Mouse (Mus musculus): ENCODE measurements around the gene Myh7.
"Not testable (repeated sequence)": the region's sequence is repeated elsewhere in the genome, so short reads cannot be mapped to it uniquely, and the experiment has no call there.

Myh7 gene

DNA sequence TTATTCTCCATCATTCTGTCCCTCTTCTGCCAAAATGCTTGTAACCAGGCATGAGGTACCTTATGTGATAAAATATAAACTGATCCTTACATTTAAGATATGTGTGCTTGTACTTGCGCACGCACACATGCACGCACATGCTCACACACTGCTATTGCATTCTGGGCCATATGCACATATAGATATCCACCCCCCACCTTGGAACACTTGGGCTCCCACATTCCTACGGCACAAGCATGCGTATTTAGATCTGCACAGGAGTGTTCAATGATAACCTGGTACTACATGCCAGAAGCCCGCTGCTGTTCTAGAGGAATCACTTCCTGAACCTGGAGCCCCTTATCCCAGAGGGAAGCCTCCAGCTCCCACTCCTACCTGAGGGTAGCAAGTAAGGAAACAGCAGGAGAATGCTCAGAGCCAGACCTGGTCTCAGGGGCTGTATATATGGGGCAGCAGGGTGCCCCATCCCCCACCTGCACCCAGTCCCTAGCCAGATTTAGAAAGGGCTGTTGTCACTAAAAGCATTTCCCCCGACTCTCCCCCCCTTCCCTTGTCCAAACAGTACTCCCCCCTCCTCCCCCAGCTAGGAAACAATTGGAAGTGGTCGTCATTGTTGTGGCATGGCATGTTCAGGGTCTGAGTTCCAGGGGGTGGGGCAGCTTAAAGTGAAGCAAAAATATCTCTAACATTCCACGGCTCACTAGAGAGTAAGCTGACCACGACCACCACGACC is at the start of gene Myh7:
Myh7 (minus strand) TSS at position 491 of the 733 bp plus-strand sequence.
- DNase-seq (ENCODE audit: low read depth, low spot score): no peak

DNA sequence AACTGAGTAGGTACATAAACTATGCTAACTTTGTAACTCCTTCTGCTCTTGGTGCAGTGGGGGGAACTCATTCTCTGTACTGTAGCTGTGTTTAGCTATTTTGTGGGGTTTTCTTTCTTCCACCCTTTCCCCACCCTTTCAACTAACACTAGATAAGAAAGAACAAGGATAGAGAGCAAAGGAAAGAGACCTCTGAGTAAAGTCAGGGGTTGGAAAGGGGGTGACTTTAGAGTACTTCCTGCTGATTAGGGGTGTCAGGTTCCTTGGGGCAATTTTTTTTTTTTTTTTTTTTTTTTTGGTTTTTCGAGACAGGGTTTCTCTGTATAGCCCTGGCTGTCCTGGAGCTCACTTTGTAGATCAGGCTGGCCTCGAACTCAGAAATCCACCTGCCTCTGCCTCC is 49.3 kb upstream of the Myh7 start:
- DNase-seq (ENCODE audit: low read depth, low spot score): not testable (repeated sequence)

DNA sequence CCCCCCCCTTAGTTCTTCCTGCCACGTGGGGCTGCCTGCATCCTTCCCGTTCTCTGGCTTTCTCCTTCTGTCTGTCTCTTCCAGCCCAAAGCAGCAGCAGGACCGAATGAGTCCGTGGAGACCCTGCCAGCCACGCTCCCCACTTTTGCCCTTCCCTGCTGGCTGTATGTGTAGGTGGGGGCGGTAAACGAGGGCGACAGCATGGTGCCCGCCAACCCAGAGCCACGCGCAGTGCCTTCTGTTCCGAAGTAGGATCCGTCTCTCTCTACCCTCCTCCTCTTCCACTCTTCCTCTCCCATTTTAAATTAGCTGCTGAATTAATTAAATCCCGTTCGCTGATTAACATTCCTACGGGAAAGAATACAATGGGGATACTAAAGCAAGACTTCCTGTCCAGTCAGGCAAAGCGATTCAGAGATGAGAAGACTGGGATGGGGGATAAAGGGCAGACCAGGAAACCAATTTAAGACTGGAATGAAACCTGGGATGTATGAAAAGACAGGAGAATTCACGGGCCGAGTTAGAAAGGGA is 38.3 kb upstream of the Myh7 start:
- DNase-seq (ENCODE audit: low read depth, low spot score): no peak

DNA sequence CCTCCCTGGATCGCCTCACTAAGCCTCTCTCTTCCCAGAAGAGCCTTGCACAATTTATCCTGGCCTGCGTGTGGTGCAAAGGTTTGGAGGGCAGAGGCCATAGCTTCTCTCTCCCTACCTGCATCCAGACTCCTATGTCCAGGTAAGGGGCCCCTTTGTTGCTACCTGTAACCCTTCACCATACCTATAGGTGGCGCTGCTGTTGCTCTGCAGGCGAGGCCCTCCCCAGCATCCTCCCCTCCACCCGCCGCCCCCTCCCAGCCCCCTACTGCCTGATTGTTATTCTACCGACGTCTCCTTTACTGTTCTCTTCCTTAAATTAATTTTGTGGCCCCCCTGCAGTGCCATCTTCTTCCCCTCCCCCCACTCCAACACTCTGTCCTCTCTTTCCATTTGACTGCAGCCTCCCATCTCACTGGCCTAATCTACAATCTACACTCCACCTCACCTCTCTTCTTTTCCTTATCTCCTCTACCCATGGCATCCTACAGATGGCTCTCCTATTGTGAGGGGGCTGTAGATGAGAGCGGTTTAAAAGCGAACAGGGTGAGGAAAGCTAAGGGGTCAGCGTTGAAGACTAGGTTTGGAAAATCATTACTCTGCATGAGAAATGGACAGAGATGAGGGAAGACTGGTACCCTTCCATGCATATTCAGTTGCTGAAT is 34.7 kb upstream of the Myh7 start:
- no peak for DNase-seq (ENCODE audit: low read depth, low spot score)

DNA sequence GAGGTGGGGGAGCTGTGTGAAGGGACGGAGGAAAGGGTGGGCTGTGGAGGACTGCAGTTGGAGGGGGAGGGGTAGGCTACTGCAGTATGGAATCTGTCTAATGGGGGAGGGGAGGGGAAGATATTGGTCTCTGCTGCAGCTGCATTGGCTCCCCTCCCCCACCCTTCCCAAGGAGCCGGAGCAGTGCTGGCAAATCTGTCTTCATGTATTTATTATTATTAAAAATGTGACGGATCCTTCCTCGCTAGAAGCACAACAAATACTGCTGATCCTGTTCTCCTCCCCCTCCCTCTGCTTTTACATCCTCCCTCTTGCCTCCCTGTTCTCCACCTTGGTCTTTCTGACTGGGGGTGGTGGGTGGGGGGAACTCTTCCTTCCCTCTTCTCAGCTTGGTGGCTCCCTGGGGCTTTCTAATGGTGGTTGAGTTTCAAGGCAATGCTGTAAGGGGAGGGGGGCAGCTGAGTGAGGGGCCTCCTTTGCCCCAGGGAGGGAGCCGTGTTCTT is 34.0 kb upstream of the Myh7 start:
- no peak for DNase-seq (ENCODE audit: low read depth, low spot score)

DNA sequence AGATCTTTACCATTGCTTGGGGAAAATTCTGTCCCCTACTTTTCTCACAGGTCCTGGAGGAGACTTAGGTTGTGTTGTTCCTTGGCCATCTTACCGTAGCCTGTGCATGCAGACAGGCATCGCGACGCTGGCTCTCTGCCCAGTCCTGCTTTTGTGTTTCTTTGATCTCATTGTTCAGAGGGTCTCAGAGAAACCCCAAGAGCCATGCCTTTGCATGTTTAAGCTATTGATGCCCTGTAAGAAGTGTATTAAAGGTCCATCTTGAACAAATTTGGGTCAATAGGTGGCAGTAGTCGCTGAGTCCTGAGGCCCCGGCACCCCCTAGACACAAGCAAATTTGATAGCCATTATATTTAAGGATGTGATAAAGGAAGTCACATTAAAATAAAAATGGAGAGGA is 33.2 kb upstream of the Myh7 start:
- no peak for DNase-seq (ENCODE audit: low read depth, low spot score)

DNA sequence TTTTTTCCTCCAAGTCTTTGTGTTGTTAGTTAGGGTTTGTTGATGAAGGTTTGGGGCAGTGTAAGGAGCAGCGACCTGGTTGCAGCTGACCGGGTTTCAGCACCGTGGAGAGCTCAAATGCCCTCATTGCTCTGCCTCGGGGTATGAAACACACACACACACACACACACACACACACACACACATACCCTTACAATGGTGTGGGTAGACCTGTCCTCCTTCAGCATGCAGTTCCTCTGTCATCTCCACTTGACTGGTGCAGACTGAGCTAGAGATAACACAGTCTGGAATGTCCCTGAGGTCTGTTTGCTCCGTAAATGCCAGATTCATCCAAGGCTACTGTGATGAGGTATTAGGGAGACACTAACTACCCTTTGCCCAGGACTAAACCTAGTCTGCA is 32.8 kb upstream of the Myh7 start:
- no peak for DNase-seq (ENCODE audit: low read depth, low spot score)

DNA sequence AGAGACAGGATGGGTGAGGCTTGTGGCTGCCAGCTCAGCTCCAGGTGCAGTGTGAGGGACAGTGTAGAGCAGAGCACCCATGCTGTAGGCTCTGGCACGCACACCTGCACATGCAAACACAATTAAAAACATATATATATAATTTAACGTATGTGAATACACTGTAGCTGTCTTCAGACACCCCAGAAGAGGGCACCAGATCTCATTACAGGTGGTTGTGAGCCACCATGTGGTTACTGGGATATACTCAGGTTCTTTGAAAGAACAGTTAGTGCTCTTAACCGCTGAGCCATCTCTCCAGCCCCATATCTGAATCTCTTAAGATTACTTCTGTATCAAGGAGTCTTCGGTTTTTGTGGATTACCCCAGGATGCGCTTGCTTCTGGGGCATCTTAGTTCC is 31.1 kb upstream of the Myh7 start:
- no peak for DNase-seq (ENCODE audit: low read depth, low spot score)

DNA sequence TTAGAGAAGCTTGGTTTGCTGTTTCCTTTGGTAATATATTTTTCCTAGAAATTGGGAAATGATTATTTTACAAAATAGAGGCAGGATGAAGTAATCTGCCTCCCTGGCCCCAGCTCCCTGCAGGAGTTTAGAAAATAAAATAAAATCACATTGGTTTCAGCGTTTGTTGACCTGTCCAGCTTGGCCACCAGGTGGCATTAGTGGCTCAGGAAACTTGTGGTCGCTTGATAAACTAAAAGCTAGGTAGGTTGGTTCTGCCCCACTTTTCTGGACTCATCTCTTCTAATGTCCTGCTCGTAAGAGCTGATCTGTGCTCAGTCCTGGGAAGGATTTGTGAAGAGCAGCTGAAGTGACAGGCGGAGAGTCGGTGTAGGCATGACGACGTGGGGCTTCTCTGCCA is 29.8 kb upstream of the Myh7 start:
- no peak for DNase-seq (ENCODE audit: low read depth, low spot score)

DNA sequence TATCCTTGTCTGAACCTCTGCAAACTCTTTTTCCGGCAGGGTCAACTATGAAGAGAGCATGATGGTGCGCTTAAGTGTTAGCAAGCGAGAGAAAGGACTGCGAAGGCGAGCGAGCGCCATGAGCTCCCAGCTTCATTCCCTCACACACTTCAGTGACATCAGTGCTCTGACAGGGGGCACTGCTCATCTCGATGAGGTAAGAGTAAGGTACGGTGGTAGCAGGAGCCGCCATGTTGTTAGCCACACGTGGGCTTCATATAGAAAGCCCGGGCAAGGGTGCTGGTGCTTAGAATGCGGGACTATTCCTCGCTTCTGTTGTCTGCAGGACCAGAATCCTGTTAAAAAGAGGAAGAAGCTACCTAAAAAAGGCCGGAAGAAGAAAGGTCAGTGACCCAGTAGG is 28.6 kb upstream of the Myh7 start:
- DNase-seq (ENCODE audit: low read depth, low spot score): no peak

DNA sequence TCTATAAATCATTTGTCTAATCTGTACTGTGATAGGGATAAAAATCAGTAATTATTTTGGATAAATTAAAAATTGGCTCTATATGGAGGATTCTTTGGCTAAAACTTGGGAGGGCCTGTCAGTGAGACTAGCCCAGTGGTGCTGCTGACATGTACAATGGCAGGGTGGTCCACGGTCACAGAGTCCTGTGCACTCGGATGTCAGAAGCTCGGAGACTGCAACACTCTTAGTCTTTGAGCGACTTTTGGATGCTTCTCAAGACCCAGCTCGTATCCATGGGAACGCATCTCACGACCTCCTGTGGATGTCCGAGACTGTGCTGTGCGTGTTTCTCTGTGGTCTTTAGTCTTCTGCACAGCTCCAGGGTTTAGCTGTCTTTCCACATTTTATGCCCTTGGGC is 26.0 kb upstream of the Myh7 start:
- no peak for DNase-seq (ENCODE audit: low read depth, low spot score)

DNA sequence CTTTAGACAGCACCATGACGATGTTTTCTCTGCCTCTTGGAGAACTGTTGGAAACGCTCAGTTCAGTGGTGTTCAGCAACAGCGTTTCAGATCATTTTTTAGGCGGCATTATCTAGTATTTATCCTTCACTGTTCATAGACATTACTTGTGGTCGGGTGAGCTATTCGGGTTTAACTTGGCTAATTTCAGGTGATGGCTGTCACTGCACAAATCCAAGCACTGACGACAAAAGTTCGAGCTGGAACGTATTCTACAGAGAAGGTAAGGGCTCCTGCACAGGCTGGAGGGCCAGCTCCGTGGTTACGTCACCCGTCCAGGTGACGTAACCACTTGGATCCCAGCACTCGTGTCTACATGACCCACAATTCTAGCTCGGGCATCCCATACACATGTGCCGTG is 22.4 kb upstream of the Myh7 start:
- no peak for DNase-seq (ENCODE audit: low read depth, low spot score)

DNA sequence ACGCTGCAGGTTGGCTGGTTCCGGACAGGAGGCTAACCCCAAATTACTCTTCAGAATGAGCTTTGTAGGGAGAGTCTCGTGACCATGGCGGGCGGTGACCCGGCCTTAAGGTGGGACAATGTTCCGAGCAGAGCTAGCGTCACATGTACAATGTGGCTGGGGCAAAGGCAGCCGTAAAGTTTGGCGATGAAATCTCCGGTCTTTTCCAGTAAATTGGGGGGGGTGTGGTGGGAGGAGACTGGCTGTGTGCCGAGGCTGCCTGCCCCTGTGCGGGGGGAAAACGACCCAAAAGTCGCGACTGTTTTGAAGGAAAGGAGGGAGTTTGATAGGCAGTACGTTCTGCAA is 21.3 kb upstream of the Myh7 start:
- DNase-seq (ENCODE audit: low read depth, low spot score): no peak

DNA sequence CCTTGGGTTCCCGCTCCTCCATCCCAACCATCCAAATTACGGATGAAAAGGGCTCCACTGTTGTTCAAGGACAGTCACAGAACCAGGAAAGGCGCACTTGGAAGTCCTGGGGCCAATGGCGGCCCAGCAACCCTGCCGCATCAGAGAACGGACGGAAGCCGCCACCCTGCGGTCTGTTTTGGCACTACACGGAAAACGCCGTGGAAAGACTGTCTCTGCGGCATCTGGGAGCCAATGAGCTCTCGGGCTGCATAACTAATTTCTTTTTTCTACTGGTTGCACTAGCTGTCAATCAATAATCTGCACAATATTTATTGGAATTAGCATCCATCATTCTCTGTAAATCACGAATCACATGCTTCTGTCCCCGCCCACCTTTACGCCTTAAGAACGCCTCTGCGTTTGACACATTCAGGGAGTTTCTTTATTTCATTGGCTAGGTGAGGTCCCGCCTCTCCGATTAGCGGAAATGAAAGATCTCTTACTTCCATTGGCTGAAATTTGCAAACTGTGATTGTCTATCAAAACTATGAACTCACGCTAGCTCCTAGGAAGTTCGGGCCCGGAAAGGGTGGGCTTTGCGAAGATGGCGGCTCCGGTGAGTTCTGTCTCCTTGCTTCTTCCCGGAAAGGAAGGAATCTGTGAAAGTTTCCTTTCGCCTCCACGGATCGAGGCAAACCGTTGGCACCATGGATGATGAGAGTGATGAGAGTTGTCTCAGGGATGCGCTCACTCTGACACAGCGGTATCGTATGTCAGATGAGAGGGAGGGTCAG is 20.8 kb upstream of the Myh7 start, which contains the start of gene Ngdn:
Ngdn (plus strand) TSS at position 464 of the 776 bp plus-strand sequence.
- peak; percentile 99 for DNase-seq (ENCODE audit: low read depth, low spot score)

DNA sequence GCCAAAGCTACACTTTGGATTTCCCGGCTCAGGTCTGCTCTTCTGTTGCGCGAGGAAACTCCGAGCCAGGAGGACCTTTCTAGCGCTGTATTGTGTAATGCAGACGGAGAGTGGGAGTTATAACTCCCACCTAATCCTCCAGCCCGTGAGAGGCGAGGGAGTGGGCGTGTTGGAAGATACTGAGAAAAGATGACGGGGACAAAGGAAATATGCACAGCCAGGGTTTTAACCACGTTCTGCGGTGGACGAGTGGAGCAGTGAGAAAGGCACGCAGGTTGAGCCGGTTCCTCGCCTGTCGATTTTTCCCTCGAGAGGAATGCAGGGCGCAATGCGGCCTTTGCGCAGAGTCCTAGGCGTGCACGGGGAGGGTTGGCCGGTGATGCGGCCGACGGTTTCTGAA is 20.2 kb upstream of the Myh7 start:
- DNase-seq (ENCODE audit: low read depth, low spot score): peak; percentile 34

DNA sequence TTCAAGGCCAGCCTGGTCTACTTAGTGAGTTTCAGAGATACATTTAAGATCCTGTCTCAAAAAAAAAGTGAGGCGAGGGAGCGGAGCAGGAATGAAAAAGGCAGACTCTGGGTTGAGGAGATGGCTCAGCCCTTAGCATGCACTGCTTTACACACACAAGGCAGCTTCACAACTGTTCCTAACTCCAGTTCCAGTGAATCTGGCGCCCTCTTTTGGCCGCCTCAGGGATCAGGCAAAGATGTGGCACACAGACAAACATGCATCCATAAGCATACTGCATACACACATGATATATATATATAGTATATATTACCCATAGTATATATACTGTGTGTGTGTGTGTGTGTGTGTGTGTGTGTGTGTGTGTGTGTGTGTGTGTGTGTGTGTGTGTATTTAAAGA is 16.7 kb upstream of the Myh7 start:
- DNase-seq (ENCODE audit: low read depth, low spot score): no peak

DNA sequence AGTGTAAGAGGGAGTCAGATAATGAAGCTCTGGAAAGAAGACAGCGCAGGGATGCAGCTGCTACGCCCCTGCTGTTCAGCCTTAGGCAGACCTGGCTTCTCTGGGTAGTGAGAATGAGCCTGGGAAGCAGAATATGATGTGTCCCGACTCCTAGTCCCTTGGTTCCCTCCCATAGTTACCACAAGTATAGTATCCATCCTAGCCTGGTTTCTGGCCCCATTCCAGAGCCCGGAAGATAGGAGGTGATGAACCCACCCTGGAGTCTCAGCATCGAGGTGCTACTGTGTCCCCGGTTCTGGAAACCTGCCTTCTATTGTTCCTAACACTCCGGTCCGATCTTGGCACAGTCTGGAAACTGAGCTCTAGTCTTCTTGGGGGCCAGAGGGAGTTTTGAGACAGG is 14.0 kb upstream of the Myh7 start:
- DNase-seq (ENCODE audit: low read depth, low spot score): no peak

DNA sequence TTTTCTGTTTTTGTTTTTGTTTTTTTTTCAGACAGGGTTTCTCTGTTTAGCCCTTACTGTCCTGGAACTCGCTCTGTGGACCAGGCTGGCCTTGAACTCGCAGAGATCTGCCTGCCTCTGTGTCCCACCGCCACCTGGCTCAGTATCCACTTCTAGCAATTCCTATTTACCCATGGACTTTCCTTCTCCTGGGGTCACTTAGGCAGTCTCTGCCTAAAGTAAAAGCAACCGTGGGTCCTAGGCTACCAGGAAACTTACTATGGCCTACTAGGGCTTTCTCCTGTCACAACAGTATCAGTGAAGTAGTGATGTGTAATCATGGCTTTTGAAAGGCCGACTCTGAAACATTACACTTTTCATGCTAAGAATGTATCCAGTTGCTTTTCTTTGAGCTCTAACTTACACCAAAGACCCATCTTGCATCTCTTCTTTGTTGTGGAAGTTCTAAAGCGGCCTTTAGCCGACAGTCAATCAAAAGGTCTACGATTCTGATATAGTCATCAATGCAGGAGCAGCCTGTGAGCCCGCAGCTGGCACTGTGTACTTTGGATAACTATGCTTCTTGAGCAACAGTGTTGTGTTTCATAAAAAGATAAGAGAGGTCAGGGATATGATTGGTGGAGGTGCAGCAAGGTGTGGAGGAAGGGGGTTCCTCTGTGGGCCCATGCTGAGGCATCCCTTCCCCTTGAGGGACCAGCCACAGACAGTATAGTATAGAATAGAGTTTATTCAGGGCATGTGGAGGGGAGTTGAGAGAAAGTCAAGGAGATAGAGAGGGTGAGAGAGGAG is 12.9 kb upstream of the Myh7 start:
- no peak for DNase-seq (ENCODE audit: low read depth, low spot score)

DNA sequence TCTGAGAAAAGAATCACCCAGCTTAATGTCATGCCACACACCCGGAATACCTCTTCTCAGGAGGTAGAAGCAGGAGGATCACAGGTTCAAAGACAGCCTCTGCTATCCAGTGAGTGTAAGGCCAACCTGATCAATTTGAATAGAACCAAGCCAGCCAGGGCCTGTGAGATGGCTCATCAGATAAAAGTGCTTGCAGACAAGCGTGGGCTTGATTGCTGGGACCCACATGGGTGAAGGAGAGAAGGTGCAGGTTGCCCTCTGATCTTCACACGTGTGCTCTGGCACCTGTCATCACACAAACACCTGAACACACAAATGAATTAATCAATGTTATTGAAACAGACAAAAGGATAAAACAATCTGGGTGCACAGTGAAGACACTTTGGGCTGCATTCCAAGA is 12.1 kb upstream of the Myh7 start:
- DNase-seq (ENCODE audit: low read depth, low spot score): no peak

DNA sequence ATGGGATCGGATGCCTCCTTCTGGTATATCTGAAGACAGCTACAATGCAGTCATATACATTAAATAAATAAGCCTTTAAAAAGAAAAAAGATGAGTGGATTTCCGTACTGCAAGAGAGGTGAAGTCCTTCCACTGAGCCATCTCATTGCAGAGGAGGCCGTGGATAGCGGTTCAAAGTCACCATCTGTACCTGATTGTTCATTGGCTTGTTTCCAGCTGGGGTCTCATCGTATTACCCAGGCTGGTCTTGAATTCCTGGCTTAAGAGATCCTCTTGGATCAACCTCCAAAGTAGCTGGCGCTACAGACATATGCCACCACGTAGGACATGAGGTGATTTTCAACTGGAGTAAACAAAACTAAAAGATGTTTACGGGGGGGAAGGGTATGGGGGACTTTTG is 11.5 kb upstream of the Myh7 start:
- DNase-seq (ENCODE audit: low read depth, low spot score): no peak

DNA sequence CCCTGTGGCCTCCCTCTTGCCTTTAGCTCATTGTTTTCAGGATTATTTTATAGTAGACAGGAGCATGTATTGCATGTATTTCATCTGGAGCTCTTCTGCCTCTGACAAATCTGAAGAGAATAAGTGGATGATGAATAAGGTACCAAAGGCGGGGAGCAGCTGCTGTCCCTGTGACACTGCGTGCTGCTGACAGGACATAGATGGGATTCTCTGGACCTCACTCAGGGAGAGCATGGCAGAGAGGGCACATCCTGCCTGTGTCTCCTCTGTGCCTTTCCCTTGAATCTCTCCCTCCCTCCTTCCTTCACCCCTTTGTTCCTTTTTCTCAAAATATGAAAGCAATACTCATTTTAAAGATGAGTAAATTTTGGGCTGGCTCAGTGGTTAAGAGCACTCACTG is 11.1 kb upstream of the Myh7 start:
- no peak for DNase-seq (ENCODE audit: low read depth, low spot score)

Measured in brain, embryonic 18.5 days (tissue).